Mouse (Mus musculus) myocyte (in vitro differentiated cells): ENCODE results near the gene Nr4a1. TPM values are rescaled to one million over a fixed set of nuclear protein-coding genes. Genes with fewer than 3 reads are reported as not detected.

Experiments
- H3K27me3 ChIP-seq: one replicate; pipeline ENCODE4 v1.6.1; 2011; ENCODE audit not compliant: control insufficient read depth, insufficient read depth, insufficient read length
- H3K36me3 ChIP-seq: one replicate; pipeline ENCODE4 v1.6.1; 2011; ENCODE audit not compliant: control insufficient read depth, insufficient read depth
- H3K4me2 ChIP-seq: one replicate; pipeline ENCODE4 v1.6.1; 2011; ENCODE audit warnings: low read depth, control low read depth
- H3K4me3 ChIP-seq: one replicate; pipeline ENCODE4 v1.5.1; 2011; ENCODE audit warnings: mild to moderate bottlenecking, control low read depth, moderate library complexity
- H3K79me2 ChIP-seq: one replicate; pipeline ENCODE4 v1.6.1; 2011; ENCODE audit not compliant: control insufficient read depth, insufficient read depth
- H3ac ChIP-seq: one replicate; pipeline ENCODE4 v1.6.1; 2011; ENCODE audit not compliant: control insufficient read depth, insufficient read length
- CEBPB ChIP-seq: IDR thresholded peaks from 2 replicates; pipeline ENCODE4 v1.6.1; 2011; ENCODE audit warnings: mild to moderate bottlenecking, moderate library complexity; ENCODE audit not compliant: poor library complexity, insufficient read depth, severe bottlenecking
- E2F4 ChIP-seq: IDR thresholded peaks from one replicate; pipeline ENCODE4 v1.6.1; 2011; ENCODE audit warnings: mild to moderate bottlenecking, control low read depth, moderate library complexity; ENCODE audit not compliant: insufficient read depth
- MAX ChIP-seq: IDR thresholded peaks from one replicate; pipeline ENCODE4 v1.6.1; 2011; ENCODE audit warnings: low read depth, mild to moderate bottlenecking, control low read depth
- MYOD1 ChIP-seq, 3 experiments: IDR thresholded peaks; one replicate each; pipeline ENCODE4 v1.6.1; 2011; ENCODE audit warnings: control low read depth in 2 of 3, low read depth in 2 of 3, mild to moderate bottlenecking in 2 of 3, moderate library complexity in 1 of 3; ENCODE audit not compliant: insufficient read length in 2 of 3, control insufficient read depth in 1 of 3
- MYOG ChIP-seq, 3 experiments: IDR thresholded peaks; one replicate each; pipeline ENCODE4 v1.6.1; 2011; ENCODE audit warnings: control low read depth in 2 of 3, low read depth in 2 of 3, mild to moderate bottlenecking in 2 of 3; ENCODE audit not compliant: insufficient read length in 2 of 3, control insufficient read depth in 1 of 3, insufficient read depth in 1 of 3
- POLR2A ChIP-seq: IDR thresholded peaks from one replicate; pipeline ENCODE4 v1.6.1; 2011; ENCODE audit warnings: low read depth, mild to moderate bottlenecking, control low read depth, moderate library complexity; ENCODE audit not compliant: insufficient read length
- POLR2AphosphoS2 ChIP-seq: IDR thresholded peaks from one replicate; pipeline ENCODE4 v1.6.1; 2011; ENCODE audit warnings: low read depth, control low read depth; ENCODE audit not compliant: insufficient read length
- REST ChIP-seq: IDR thresholded peaks from one replicate; pipeline ENCODE4 v1.6.1; 2011; ENCODE audit warnings: mild to moderate bottlenecking, control low read depth, moderate library complexity; ENCODE audit not compliant: insufficient read depth, insufficient read length
- SRF ChIP-seq: IDR thresholded peaks from one replicate; pipeline ENCODE4 v1.6.1; 2011; ENCODE audit warnings: low read depth; ENCODE audit not compliant: control insufficient read depth, insufficient read length
- TCF12 ChIP-seq: IDR thresholded peaks from one replicate; pipeline ENCODE4 v1.6.1; 2011; ENCODE audit warnings: mild to moderate bottlenecking, control low read depth; ENCODE audit not compliant: poor library complexity, insufficient read depth, severe bottlenecking
- TCF3 ChIP-seq: IDR thresholded peaks from one replicate; pipeline ENCODE4 v1.6.1; 2011; ENCODE audit warnings: low read depth, control low read depth; ENCODE audit not compliant: insufficient read length
- USF1 ChIP-seq: IDR thresholded peaks from one replicate; pipeline ENCODE4 v1.6.1; 2011; ENCODE audit warnings: low read depth, mild to moderate bottlenecking, control low read depth, moderate library complexity
- polyA plus RNA-seq: library from polyadenylated mRNA; unstranded; fragments of >200 nt; fragmentation: generic; extraction: Trizol; gene quantifications from one replicate; pipeline ENCODE4 v1.2.1, GENCODE M21; 2012; ENCODE audit warnings: missing spikeins

Nr4a1 gene
- polyA plus RNA-seq, 1 experiment, result 15.3 TPM

DNA sequence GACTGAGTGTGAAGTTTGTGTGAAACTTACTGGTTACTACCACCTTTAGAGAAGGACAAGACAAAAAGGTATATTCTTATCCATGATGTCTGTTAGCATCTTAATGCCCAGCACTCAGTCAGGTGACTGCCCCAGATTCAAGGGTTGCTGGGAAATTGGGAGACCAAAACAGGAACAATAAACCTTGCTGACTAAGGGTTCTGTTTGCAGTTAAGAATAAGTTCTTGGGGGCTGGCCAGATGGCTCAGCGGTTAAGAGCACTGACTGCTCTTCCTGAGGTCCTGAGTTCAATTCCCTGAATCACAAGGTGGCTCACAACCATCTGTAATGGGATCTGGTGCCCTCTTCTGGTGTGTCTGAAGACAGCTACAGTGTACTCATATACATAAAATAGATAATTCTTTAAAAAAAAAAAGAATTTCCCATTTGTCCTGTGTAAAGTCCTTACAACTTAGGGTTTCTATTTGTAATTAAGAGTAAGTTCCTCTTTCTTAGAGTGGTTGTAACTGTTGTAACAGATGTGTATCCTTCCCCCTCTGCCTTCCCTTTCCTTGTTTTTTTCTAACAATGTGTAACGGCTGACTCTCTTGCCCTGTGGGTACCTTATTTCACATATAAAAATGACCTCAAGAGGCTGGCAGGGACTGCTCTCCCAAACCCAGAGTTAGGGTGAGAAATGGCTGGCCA, 63.9 kb downstream of the Nr4a1 start:
- no peak for TF ChIP-seq POLR2AphosphoS2
- TF ChIP-seq POLR2A, result no peak
- TF ChIP-seq MAX, result no peak
- no peak for TF ChIP-seq E2F4
- TF ChIP-seq REST, result no peak
- no peaks in the 10 kb centered on the region for H3K36me3 ChIP-seq
- no peaks in the 10 kb centered on the region for H3K79me2 ChIP-seq
- no peak overlapping the region for H3K4me3 ChIP-seq
- no peaks in the 10 kb centered on the region for H3K27me3 ChIP-seq
- H3ac ChIP-seq, result no peak overlapping the region
- no peak overlapping the region for H3K4me2 ChIP-seq

DNA sequence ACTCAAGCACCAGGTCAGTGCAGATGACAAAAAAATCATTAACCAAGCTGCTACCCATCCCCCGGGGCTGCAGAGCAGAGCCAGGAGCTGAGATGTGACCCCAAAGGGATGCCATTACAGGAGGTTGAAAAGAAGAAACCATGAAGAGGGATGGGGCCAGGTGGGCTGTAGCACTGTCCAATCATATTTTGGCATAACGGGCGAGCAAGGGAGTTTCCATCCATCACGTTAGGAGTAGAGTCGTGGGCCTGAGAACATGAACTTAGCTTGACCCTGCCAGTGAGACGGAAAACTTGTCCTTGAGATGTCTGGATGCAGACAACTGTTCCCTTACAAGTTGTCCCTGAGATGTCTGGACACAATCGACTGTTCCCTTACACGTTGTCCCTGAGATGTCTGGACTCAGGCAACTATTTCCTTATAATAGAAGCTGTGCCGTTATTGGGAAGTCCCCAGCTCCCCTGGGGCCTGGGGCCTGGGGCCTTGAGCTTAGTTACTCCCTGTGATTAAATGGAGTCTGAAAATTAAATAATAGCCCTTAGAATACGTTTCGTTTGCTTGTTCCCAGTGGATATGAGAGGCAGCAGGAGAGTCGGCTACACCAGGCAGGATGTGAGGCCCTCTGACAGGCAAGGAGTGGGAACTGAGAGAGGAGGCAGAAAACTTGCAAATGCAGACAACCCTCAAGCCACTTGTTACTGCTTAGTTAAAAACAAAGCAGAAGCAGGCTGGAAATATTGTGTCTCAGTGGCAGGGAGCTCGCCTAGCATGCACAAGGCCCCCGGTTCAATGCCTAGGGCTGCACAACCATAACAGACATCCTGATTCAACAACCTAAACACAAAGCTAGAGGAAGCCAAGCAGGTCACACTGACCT, 65.1 kb downstream of the Nr4a1 start:
- no peak overlapping the region for H3ac ChIP-seq
- peak overlapping the region; percentile 71 for H3K4me2 ChIP-seq
- H3K4me3 ChIP-seq, result no peak overlapping the region
- TF ChIP-seq TCF12, result no peak
- TF ChIP-seq CEBPB, result no peak
- no peak for TF ChIP-seq POLR2AphosphoS2
- no peak for TF ChIP-seq MYOG (IDR thresholded peaks at IDR 0.05; ENCODE audit: control insufficient read depth in 1 of 3, insufficient read depth in 1 of 3, insufficient read length in 2 of 3, low read depth in 2 of 3)
- TF ChIP-seq MAX, result no peak
- no peak for TF ChIP-seq POLR2A
- TF ChIP-seq USF1, result no peak
- no peak for TF ChIP-seq TCF3
- TF ChIP-seq MYOD1 (IDR thresholded peaks at IDR 0.05; ENCODE audit: control insufficient read depth in 1 of 3, insufficient read length in 2 of 3, low read depth in 2 of 3), result no peak
- no peaks in the 10 kb centered on the region for H3K36me3 ChIP-seq
- no peaks in the 10 kb centered on the region for H3K79me2 ChIP-seq
- H3K27me3 ChIP-seq, result no peaks in the 10 kb centered on the region

DNA sequence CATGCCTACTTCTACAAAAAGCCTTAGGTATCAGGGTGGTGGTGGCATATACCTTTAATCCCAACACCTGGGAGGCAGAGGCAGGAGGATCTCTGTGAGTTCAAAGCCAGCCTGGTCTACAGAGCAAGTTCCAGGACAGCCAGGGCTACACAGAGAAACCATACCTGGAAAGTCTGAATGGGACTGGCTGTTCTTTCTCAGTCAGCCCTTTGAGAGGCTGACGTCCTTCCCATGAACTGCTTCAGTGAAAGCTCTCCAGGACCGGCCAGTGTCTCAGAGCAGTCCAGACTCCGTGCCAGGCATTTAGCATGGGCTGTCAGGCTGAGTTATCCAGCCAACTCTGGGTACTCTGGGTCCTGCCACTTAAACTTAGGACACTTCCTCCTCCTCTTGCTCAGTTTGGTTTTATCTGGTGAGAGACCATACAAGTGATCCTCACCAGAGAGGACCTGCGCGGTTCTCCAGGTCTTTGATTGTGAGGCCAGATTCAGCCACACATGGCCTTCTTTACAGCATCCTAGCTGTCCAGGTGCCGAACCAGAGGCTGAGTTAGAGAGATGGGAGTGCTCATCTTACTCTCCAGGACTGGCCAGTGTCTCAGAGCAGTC, 66.0 kb downstream of the Nr4a1 start:
- no peaks in the 10 kb centered on the region for H3K27me3 ChIP-seq
- no peak overlapping the region for H3K4me3 ChIP-seq
- H3ac ChIP-seq, result no peak overlapping the region
- no peaks in the 10 kb centered on the region for H3K79me2 ChIP-seq
- TF ChIP-seq USF1, result no peak
- no peak for TF ChIP-seq POLR2A
- no peak for TF ChIP-seq POLR2AphosphoS2
- TF ChIP-seq E2F4, result no peak
- TF ChIP-seq MYOD1 (IDR thresholded peaks at IDR 0.05; ENCODE audit: control insufficient read depth in 1 of 3, insufficient read length in 2 of 3, low read depth in 2 of 3), result no peak
- TF ChIP-seq TCF12, result no peak
- no peak for TF ChIP-seq MYOG (IDR thresholded peaks at IDR 0.05; ENCODE audit: control insufficient read depth in 1 of 3, insufficient read depth in 1 of 3, insufficient read length in 2 of 3, low read depth in 2 of 3)
- no peak for TF ChIP-seq MAX
- TF ChIP-seq TCF3, result no peak
- TF ChIP-seq CEBPB, result no peak
- TF ChIP-seq SRF, result no peak
- TF ChIP-seq REST, result no peak
- H3K36me3 ChIP-seq, result no peaks in the 10 kb centered on the region
- H3K4me2 ChIP-seq, result peak overlapping the region; percentile 71

DNA sequence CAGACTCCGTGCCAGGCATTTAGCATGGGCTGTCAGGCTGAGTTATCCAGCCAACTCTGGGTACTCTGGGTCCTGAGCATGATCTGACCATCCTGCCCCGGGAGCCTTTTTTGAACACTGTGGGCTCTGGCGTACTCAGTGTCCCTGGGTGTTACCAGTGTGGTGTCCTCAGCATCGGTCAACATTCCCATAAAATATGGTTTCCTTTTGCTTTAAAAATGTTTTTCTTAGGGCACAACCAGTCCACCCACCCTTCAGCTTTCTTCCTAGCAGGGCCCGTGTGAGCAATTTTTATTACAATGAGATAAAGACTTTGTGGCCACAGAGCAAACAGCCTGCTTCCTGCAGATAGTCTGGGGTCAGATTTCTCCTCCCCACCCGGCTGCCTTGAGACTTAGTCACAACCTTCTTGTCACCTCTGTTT, 66.6 kb downstream of the Nr4a1 start:
- H3K4me2 ChIP-seq, result peak overlapping the region; percentile 71
- H3K79me2 ChIP-seq, result no peaks in the 10 kb centered on the region
- H3K27me3 ChIP-seq, result no peaks in the 10 kb centered on the region
- no peak overlapping the region for H3ac ChIP-seq
- H3K4me3 ChIP-seq, result no peak overlapping the region
- H3K36me3 ChIP-seq, result no peaks in the 10 kb centered on the region
- TF ChIP-seq USF1 (no peak), MYOG (IDR thresholded peaks at IDR 0.05; ENCODE audit: control insufficient read depth in 1 of 3, insufficient read depth in 1 of 3, insufficient read length in 2 of 3, low read depth in 2 of 3) (peak in 2 of 3 experiments; percentile 2 to 30), CEBPB (no peak), MYOD1 (IDR thresholded peaks at IDR 0.05; ENCODE audit: control insufficient read depth in 1 of 3, insufficient read length in 2 of 3, low read depth in 2 of 3) (peak in 1 of 3 experiments; percentile 53), REST (no peak), SRF (no peak), POLR2AphosphoS2 (no peak), TCF3 (no peak), E2F4 (no peak), MAX (no peak), TCF12 (no peak), POLR2A (no peak)
